Mouse (Mus musculus): ENCODE results near the gene Gm20708. TPM values are rescaled to one million over a fixed set of nuclear protein-coding genes. Genes with fewer than 3 reads are reported as not detected.

Gm20708 gene
- polyA plus RNA-seq, 2 experiments = 0.08 to 0.28 TPM

- Histone ChIP-seq H3K9me3 (ENCODE audit: control insufficient read depth, low read length) (no peaks in the 10 kb centered on the region), H3K4me3 (ENCODE audit: insufficient read depth in 1 of 2, low read depth in 2 of 2, low read length in 2 of 2) (no peak overlapping the region), H3K27me3 (ENCODE audit: control insufficient read depth, insufficient read depth, low read length) (no peaks in the 10 kb centered on the region), H3K9ac (replicated peaks) (no peak overlapping the region), H3K4me2 (ENCODE audit: low read depth) (no peak overlapping the region), H3K36me3 (replicated peaks; ENCODE audit: control insufficient read depth, insufficient read depth, low read depth) (no peaks in the 10 kb centered on the region), H3K27ac (no peak overlapping the region), H3K4me1 (replicated peaks; ENCODE audit: control insufficient read depth in 2 of 2, insufficient read depth in 2 of 2, low read length in 1 of 2) (peaks cover 4 to 27% of the 10 kb centered on the region in 2 experiments; a peak in 2 of 4 replicates)
- WGBS (ENCODE audit: insufficient replicate concordance) = 66% methylated on average over 9 of the region's 9 CpGs
- no peak for TF ChIP-seq EP300 (IDR thresholded peaks at IDR 0.05; ENCODE audit: low read depth)
- TF ChIP-seq CTCF (IDR thresholded peaks at IDR 0.05; ENCODE audit: low read depth) = no peak
- ATAC-seq (ENCODE audit: insufficient read depth) = no peak
- DNase-seq (ENCODE audit: low read depth in 3 of 3, low spot score in 3 of 3) = no peak
These were observed 71.0 kb downstream of the Gm20708 start for GRCm38 (mm10) chr11:117880336-117880976.

- DNase-seq (ENCODE audit: low read depth in 3 of 3, low spot score in 3 of 3) (no peak), ATAC-seq (ENCODE audit: insufficient read depth) (no peak)
- Histone ChIP-seq H3K4me3 (ENCODE audit: insufficient read depth in 1 of 2, low read depth in 2 of 2, low read length in 2 of 2) (no peak overlapping the region), H3K4me1 (replicated peaks; ENCODE audit: control insufficient read depth in 2 of 2, insufficient read depth in 2 of 2, low read length in 1 of 2) (peaks cover 4 to 27% of the 10 kb centered on the region in 2 experiments; a peak in 2 of 4 replicates), H3K9me3 (ENCODE audit: control insufficient read depth, low read length) (no peaks in the 10 kb centered on the region), H3K4me2 (ENCODE audit: low read depth) (no peak overlapping the region), H3K27me3 (ENCODE audit: control insufficient read depth, insufficient read depth, low read length) (no peaks in the 10 kb centered on the region), H3K36me3 (replicated peaks; ENCODE audit: control insufficient read depth, insufficient read depth, low read depth) (no peaks in the 10 kb centered on the region), H3K27ac (no peak overlapping the region), H3K9ac (replicated peaks) (no peak overlapping the region)
- 54% methylated on average over 6 of the region's 6 CpGs for WGBS (ENCODE audit: insufficient replicate concordance)
- TF ChIP-seq EP300 (IDR thresholded peaks at IDR 0.05; ENCODE audit: low read depth) = no peak
- no peak for TF ChIP-seq CTCF (IDR thresholded peaks at IDR 0.05; ENCODE audit: low read depth)
These were observed 71.5 kb downstream of the Gm20708 start for GRCm38 (mm10) chr11:117880977-117881358.

- Histone ChIP-seq H3K27me3 (ENCODE audit: control insufficient read depth, insufficient read depth, low read length) (no peaks in the 10 kb centered on the region), H3K9me3 (ENCODE audit: control insufficient read depth, low read length) (no peaks in the 10 kb centered on the region), H3K36me3 (replicated peaks; ENCODE audit: control insufficient read depth, insufficient read depth, low read depth) (no peaks in the 10 kb centered on the region), H3K4me1 (replicated peaks; ENCODE audit: control insufficient read depth in 2 of 2, insufficient read depth in 2 of 2, low read length in 1 of 2) (peaks cover 4 to 31% of the 10 kb centered on the region in 2 experiments; a peak in 2 of 4 replicates), H3K27ac (no peak overlapping the region), H3K9ac (replicated peaks) (no peak overlapping the region), H3K4me3 (ENCODE audit: insufficient read depth in 1 of 2, low read depth in 2 of 2, low read length in 2 of 2) (no peak overlapping the region), H3K4me2 (ENCODE audit: low read depth) (no peak overlapping the region)
- TF ChIP-seq CTCF (IDR thresholded peaks at IDR 0.05; ENCODE audit: low read depth) = no peak
- no peak for TF ChIP-seq EP300 (IDR thresholded peaks at IDR 0.05; ENCODE audit: low read depth)
- DNase-seq (ENCODE audit: low read depth in 3 of 3, low spot score in 3 of 3) = no peak
- 10% methylated on average over 8 of the region's 8 CpGs for WGBS (ENCODE audit: insufficient replicate concordance)
- no peak for ATAC-seq (ENCODE audit: insufficient read depth)
These were observed 72.3 kb downstream of the Gm20708 start for GRCm38 (mm10) chr11:117881787-117882186.

GRCm38 (mm10) chr11:117882208-117882607, 72.7 kb downstream of the Gm20708 start:
- Histone ChIP-seq H3K4me2 (ENCODE audit: low read depth) (no peak overlapping the region), H3K9ac (replicated peaks) (no peak overlapping the region), H3K4me3 (ENCODE audit: insufficient read depth in 1 of 2, low read depth in 2 of 2, low read length in 2 of 2) (no peak overlapping the region), H3K27me3 (ENCODE audit: control insufficient read depth, insufficient read depth, low read length) (no peaks in the 10 kb centered on the region), H3K36me3 (replicated peaks; ENCODE audit: control insufficient read depth, insufficient read depth, low read depth) (no peaks in the 10 kb centered on the region), H3K9me3 (ENCODE audit: control insufficient read depth, low read length) (no peaks in the 10 kb centered on the region), H3K4me1 (replicated peaks; ENCODE audit: control insufficient read depth in 2 of 2, insufficient read depth in 2 of 2, low read length in 1 of 2) (peaks cover 4 to 29% of the 10 kb centered on the region in 2 experiments; a peak in 2 of 4 replicates), H3K27ac (no peak overlapping the region)
- ATAC-seq (ENCODE audit: insufficient read depth) (no peak), DNase-seq (ENCODE audit: low read depth in 3 of 3, low spot score in 3 of 3) (no peak)
- 22% methylated on average over 1 of the region's 1 CpGs for WGBS (ENCODE audit: insufficient replicate concordance)
- TF ChIP-seq EP300 (IDR thresholded peaks at IDR 0.05; ENCODE audit: low read depth) = no peak
- TF ChIP-seq CTCF (IDR thresholded peaks at IDR 0.05; ENCODE audit: low read depth) = no peak

GRCm38 (mm10) chr11:117886000-117886399, 76.5 kb downstream of the Gm20708 start:
- no peak for TF ChIP-seq CTCF (IDR thresholded peaks at IDR 0.05; ENCODE audit: low read depth)
- no peak for TF ChIP-seq EP300 (IDR thresholded peaks at IDR 0.05; ENCODE audit: low read depth)
- Histone ChIP-seq H3K4me2 (ENCODE audit: low read depth) (no peak overlapping the region), H3K9me3 (ENCODE audit: control insufficient read depth, low read length) (no peaks in the 10 kb centered on the region), H3K9ac (replicated peaks) (no peak overlapping the region), H3K4me1 (replicated peaks; ENCODE audit: control insufficient read depth in 2 of 2, insufficient read depth in 2 of 2, low read length in 1 of 2) (peaks cover 0 to 12% of the 10 kb centered on the region in 2 experiments; a peak in 2 of 4 replicates), H3K27ac (no peak overlapping the region), H3K27me3 (ENCODE audit: control insufficient read depth, insufficient read depth, low read length) (no peaks in the 10 kb centered on the region), H3K4me3 (ENCODE audit: insufficient read depth in 1 of 2, low read depth in 2 of 2, low read length in 2 of 2) (no peak overlapping the region), H3K36me3 (replicated peaks; ENCODE audit: control insufficient read depth, insufficient read depth, low read depth) (no peaks in the 10 kb centered on the region)
- no peak for DNase-seq (ENCODE audit: low read depth in 3 of 3, low spot score in 3 of 3)
- 33% methylated on average over 5 of the region's 5 CpGs for WGBS (ENCODE audit: insufficient replicate concordance)
- ATAC-seq (ENCODE audit: insufficient read depth) = no peak
